Mouse (Mus musculus): ENCODE results near the gene Larp4b.

GRCm38 (mm10) chr13:9099289-9099688 is 5.6 kb downstream of the Larp4b start:
- no peak for TF ChIP-seq CTCF (IDR thresholded peaks at IDR 0.05; ENCODE audit: low read depth)
- no peak for TF ChIP-seq EP300 (optimal IDR thresholded peaks at IDR 0.05)

All from stomach, postnatal 0 days (tissue).